Mouse (Mus musculus) thymus, postnatal 14 days (tissue): ENCODE results near the gene Aknad1.

Experiments used
- DNase-seq: peaks from one replicate; pipeline ENCODE4 v3.0.0; 2021

The Aknad1 gene

DNA sequence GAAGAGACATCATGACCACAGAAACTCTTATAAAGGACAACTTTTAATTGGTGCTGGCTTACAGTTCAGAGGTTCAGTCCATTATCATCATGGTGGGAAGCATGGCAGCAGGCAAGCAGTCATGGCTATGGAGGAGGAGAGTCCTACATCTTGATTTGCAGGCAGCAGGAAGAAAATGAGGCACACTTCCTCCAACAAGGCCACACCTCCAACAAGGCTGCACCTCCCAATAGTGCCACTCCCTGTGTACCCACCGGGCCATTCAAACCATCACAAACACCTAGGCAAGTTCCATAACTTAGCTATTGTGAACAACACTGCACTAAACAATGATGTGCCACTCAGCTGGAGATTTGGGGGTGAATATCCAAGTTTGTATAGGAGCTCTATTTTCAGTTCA lies 15.1 kb downstream of the Aknad1 start:
- no peak for DNase-seq

- no peak for DNase-seq
These were observed 16.1 kb downstream of the Aknad1 start for GRCm38 (mm10) chr3:108755542-108755941.

DNA sequence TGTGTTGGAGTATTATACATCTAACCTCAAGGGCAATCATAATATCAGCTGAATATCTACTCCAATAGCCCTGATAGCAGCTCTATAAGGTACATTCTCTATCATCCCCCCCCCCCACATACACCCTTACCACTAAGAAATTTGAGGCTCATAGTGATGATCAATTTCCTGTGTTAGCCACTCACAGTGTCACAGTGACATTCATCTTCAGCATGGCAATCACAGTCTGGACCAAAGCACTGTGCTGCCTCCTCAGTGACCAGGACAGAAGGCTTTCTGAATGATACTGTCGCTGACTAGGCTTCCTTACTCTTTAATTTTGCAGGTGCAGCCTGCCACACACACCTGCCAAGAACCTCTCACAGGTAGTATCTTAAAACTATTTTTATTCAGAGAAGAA lies 16.7 kb downstream of the Aknad1 start:
- DNase-seq: no peak

- no peak for DNase-seq
These were observed 18.1 kb downstream of the Aknad1 start for GRCm38 (mm10) chr3:108757570-108757969.

GRCm38 (mm10) chr3:108759566-108760420 lies 20.3 kb downstream of the Aknad1 start:
- no peak for DNase-seq

- DNase-seq: no peak
These were observed 23.2 kb downstream of the Aknad1 start for GRCm38 (mm10) chr3:108762597-108763111.

DNA sequence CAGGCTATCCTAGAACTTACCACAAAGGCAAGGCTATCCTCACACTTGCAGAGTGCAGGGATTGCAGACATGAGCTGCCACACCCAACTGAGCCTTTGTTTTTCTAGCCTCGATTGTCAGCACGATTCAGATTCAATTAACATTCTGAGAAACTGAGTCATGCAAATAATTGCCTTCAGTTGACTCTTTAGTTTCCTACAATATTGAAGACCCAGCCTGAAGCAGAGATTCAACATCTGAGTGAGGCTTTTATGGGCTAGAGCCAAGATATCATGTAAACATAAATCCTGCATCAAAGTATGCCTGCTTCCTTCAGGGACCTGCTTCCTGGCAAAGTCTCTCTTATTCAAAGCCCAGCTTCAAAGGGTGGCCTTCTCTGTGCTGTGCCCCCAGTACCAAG lies 24.2 kb downstream of the Aknad1 start:
- no peak for DNase-seq

DNA sequence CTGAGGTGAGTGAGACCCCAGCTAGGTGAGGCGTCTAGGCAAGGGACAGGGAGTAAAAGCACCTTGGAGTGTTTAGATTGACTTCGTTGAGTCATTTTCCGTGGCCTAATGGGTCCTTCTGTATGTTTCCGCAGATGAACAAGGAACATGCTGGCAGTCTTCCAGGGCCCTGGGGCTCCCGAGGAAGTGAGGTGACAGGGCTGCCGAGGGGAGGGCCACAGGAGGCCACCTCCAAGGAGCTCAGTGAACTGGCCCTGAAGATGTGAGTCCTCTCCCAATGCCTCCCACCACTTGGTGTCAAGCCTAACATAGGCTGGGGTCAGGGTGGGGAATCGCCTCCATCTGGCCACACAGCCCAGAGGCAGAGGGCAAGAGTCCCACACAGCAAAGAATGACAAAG lies 25.5 kb downstream of the Aknad1 start:
- no peak for DNase-seq

- no peak for DNase-seq
These were observed 26.0 kb downstream of the Aknad1 start for GRCm38 (mm10) chr3:108765476-108765875.

DNA sequence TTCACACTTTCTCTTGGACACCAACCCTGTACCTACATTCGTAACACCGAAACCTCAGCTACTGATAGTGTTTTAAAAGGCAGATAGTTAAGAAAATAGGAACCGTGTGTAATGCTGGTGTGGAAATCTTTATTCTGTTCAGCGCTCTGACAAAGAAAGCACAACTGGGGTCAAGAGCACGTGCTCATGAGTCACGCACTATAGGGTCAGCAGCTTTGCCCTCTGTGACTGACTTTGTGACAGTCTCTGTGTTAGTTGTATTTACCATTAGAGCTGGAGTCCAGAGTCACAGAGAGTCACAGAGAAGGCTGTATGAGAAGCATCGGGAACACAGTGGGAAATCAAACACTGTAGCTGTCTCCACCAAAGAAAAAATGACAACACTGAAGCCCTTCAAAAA lies 27.5 kb downstream of the Aknad1 start:
- DNase-seq: no peak

DNA sequence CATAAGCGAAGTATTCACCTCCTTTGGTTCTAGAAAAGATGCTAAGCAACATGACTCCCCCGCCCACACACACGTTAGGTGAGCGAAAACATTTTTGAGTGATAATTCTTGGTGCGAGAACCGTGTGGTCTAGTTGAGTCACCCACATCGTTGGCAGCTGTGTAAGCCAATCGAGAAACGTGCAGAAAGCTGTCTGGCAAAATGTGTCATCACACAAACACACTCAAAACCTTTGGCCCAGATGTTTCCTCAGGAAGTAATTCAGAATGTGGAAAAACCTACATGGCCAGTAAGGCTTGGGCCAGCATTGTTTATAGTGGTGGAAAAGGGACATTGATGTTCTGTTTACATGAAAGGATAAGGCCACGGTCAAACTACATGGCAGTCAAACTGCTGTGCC lies 28.0 kb downstream of the Aknad1 start:
- no peak for DNase-seq

DNA sequence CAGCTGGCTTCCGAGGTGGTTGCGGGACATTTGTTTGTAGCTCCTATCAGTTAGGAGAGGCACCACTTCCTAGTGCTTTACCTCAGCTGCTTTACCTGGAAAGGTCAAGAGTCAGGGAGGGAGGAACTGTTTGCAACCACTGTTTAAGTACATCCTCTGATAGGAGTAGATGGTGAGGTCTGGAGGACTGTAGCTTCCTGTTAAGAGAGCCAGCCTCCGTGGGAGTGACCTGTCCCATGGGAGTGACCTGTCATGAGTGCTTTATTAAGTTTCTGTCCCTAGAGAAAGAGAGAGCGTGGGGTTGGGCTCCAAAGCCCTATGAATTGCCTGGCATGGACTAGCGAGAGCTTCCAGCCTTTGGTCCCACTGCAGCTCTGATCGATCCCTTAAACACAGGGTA lies 30.1 kb downstream of the Aknad1 start:
- no peak for DNase-seq

GRCm38 (mm10) chr3:108770725-108771368 lies 31.4 kb downstream of the Aknad1 start:
- DNase-seq: peak; percentile 73

DNA sequence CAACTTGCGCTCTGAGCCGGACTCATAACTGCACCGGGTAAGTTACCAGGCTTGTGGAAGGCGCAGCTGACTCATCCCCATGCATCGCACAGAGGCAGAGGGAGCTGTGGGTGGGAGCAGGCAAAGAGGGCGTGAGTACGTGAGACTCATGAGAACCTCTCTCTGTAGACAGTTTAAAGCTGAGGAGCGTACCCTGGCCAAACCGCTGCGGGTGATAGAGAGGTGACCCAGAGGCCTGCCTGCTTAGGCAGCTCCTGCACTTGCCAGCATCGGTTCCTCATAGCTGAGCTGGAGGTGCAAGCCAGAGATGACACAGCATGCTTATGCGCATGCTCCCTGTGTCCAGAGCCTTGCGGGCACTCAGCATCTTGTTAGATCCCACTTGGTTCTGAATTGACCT lies 32.8 kb downstream of the Aknad1 start:
- no peak for DNase-seq

DNA sequence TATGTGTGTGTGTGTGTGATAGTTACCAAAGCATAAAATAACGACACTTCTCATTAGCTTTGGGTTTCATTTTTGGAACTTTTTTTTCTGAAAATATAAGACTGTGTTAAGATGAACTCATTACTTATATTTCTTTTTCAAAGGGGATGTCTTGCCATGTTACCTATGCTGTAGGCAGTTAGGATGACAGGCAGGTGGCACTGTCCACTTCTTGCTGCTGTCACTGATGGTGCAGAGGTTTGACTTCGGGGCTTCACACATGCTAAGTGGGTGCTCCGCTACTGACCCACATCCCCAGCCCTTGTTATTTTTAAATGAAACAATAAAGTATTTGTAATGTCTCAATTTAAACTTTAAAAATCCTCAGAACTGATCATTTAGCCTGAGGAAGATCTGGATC lies 33.4 kb downstream of the Aknad1 start:
- peak; percentile 9 for DNase-seq

- DNase-seq: no peak
These were observed 39.5 kb downstream of the Aknad1 start for GRCm38 (mm10) chr3:108778761-108779540.

- DNase-seq: no peak
These were observed 41.9 kb downstream of the Aknad1 start for GRCm38 (mm10) chr3:108781238-108781883.

GRCm38 (mm10) chr3:108781884-108782270 lies 42.4 kb downstream of the Aknad1 start:
- no peak for DNase-seq

- no peak for DNase-seq
These were observed 43.0 kb downstream of the Aknad1 start for GRCm38 (mm10) chr3:108782364-108782895.

DNA sequence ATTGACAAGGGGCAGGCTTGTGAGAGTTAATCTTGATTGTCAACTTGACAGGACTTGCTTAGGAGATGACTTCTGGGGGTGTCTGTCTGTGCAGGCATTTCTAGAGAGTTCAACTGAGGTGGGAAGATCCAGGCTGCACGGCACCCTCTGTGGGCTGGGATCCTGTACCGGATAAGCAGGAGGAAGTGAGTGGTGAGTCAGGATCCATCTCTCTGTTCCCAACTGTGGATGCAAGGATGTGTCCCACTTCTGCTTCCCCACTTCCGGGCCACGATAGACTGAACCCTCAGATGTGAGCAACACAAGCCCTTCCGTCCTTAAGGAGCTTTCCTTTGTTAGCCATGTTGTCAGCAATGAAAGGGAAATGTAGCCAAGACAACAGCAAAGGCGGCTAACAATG lies 47.1 kb downstream of the Aknad1 start:
- DNase-seq: no peak

DNA sequence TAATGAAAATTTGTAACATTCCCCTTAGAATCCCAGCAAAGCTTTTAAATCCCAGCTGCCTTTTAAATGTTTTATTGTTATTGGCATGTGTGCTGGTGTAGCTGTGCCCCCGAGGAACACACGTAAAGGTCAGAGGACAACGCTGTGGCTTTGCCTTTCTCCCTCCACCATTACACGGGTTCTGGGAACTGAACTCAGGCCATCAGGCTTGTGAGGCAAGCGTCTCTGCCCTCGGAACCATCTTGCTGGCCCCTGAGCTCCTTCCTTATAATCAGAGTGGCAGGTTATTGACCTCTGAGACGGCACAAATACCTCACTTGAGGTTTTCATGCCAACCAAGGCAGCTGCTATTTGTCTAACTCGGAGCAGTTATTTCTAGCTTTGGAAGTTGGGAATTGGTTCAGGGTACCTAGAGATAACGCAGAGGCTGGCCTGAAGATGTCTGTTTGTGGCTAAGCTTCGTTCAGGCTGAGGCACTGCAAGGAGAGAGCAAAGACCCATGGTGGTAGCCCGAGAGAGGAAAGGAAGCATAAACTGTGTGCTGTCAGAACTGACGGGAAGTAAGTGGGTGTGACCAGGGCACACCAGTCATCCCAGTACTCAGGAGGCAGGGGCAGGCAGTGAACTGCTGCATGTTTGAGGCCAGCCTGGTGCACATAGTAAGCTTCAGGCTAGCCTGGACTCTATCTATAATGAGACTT lies 48.4 kb downstream of the Aknad1 start:
- DNase-seq: no peak

- no peak for DNase-seq
These were observed 49.0 kb downstream of the Aknad1 start for GRCm38 (mm10) chr3:108788455-108788794.
